Mouse (Mus musculus) spleen, adult 2 months (tissue): ENCODE data around the gene Aqp2. TPM values are rescaled to one million over a fixed set of nuclear protein-coding genes. Genes with fewer than 3 reads are reported as not detected.

Experiments used
- DNase-seq, 2 experiments: peaks; one replicate each; pipeline versions ENCODE4 v3.0.0 to v3.0.0-alpha.2; 2012 to 2021; ENCODE audit warnings: low spot score in 2 of 2, low read depth in 1 of 2
- H3K27ac ChIP-seq: fragments of 200-500 bp; 2 replicates; pipeline ENCODE4 v1.5.1; 2012; ENCODE audit warnings: low read length, inconsistent platforms; ENCODE audit not compliant: insufficient read depth
- H3K27me3 ChIP-seq: fragments of 200-500 bp; 2 replicates; pipeline ENCODE4 v1.6.1; 2012; ENCODE audit warnings: mild to moderate bottlenecking, moderate library complexity, low read length, inconsistent platforms; ENCODE audit not compliant: control insufficient read depth, insufficient read depth
- H3K36me3 ChIP-seq: fragments of 200-500 bp; 2 replicates; pipeline ENCODE4 v1.6.1; 2012; ENCODE audit warnings: mild to moderate bottlenecking, low read length, inconsistent platforms; ENCODE audit not compliant: control insufficient read depth, insufficient read depth
- H3K4me1 ChIP-seq: fragments of 200-500 bp; 2 replicates; pipeline ENCODE4 v1.6.1; 2011; ENCODE audit warnings: inconsistent platforms; ENCODE audit not compliant: control insufficient read depth, insufficient read depth, insufficient read length
- H3K4me3 ChIP-seq: fragments of 200-500 bp; 2 replicates; pipeline ENCODE4 v1.5.1; 2011; ENCODE audit warnings: mild to moderate bottlenecking, inconsistent platforms; ENCODE audit not compliant: insufficient read depth, insufficient read length; ENCODE audit errors: extremely low read depth
- CTCF ChIP-seq: fragments of 200-500 bp; IDR thresholded peaks from 2 replicates; pipeline ENCODE4 v1.5.1; 2011; ENCODE audit warnings: mild to moderate bottlenecking, inconsistent platforms; ENCODE audit not compliant: insufficient read depth, insufficient read length, insufficient replicate concordance; ENCODE audit errors: extremely low read depth
- POLR2A ChIP-seq: fragments of 200-500 bp; IDR thresholded peaks from 2 replicates; pipeline ENCODE4 v1.6.1; 2011; ENCODE audit warnings: low read depth, low read length, inconsistent platforms
- WGBS: fragments of 180-500 bp; shearing (Covaris S2); methylation state at CpG from one replicate; pipeline ENCODE4 v1.1.7; 2018; 5-methylcytosine and 5-hydroxymethylcytosine counted together
- polyA plus RNA-seq: library from polyadenylated mRNA; depleted of rRNA; stranded (reverse); fragments of >200 nt; gene quantifications from 2 replicates; pipeline ENCODE4 v1.2.3, GENCODE M21; 2012

The Aqp2 gene
- polyA plus RNA-seq, 1 experiment, result 0.05 TPM

GRCm38 (mm10) chr15:99605595-99605994, 26.7 kb downstream of the Aqp2 start:
- Histone ChIP-seq H3K4me3 (no peak overlapping the region), H3K4me1 (no peaks in the 10 kb centered on the region), H3K27ac (no peak overlapping the region), H3K27me3 (no peaks in the 10 kb centered on the region), H3K36me3 (no peaks in the 10 kb centered on the region)
- no peak for TF ChIP-seq POLR2A
- TF ChIP-seq CTCF, result no peak
- WGBS, result 81% methylated on average over 3 of the region's 3 CpGs
- DNase-seq, result no peak

GRCm38 (mm10) chr15:99606515-99606914, 27.7 kb downstream of the Aqp2 start:
- no peak for DNase-seq
- no peaks in the 10 kb centered on the region for H3K36me3 ChIP-seq
- no peak overlapping the region for H3K27ac ChIP-seq
- no peaks in the 10 kb centered on the region for H3K4me1 ChIP-seq
- WGBS, result 49% methylated on average over 5 of the region's 5 CpGs
- no peak overlapping the region for H3K4me3 ChIP-seq
- no peak for TF ChIP-seq POLR2A
- TF ChIP-seq CTCF, result no peak
- peaks cover 1% of the 10 kb centered on the region; the same call in 1 of the 2 replicates for H3K27me3 ChIP-seq

- Histone ChIP-seq H3K27ac (no peak overlapping the region), H3K4me3 (no peak overlapping the region), H3K27me3 (peaks cover 1% of the 10 kb centered on the region; the same call in 1 of the 2 replicates), H3K36me3 (no peaks in the 10 kb centered on the region), H3K4me1 (no peaks in the 10 kb centered on the region)
- no peak for DNase-seq
- 48% methylated on average over 10 of the region's 10 CpGs for WGBS
- TF ChIP-seq POLR2A (no peak), CTCF (no peak)
Measured at GRCm38 (mm10) chr15:99607388-99608113, 28.7 kb downstream of the Aqp2 start.

GRCm38 (mm10) chr15:99608382-99609125, 29.7 kb downstream of the Aqp2 start:
- 82% methylated on average over 13 of the region's 13 CpGs for WGBS
- no peak overlapping the region for H3K4me3 ChIP-seq
- H3K4me1 ChIP-seq, result no peaks in the 10 kb centered on the region
- H3K27ac ChIP-seq, result no peak overlapping the region
- TF ChIP-seq POLR2A (no peak), CTCF (no peak)
- peaks cover 1% of the 10 kb centered on the region; the same call in 1 of the 2 replicates for H3K27me3 ChIP-seq
- no peak for DNase-seq
- H3K36me3 ChIP-seq, result no peaks in the 10 kb centered on the region

GRCm38 (mm10) chr15:99611563-99611962, 32.7 kb downstream of the Aqp2 start:
- WGBS, result 87% methylated on average over 7 of the region's 7 CpGs
- Histone ChIP-seq H3K4me1 (no peaks in the 10 kb centered on the region), H3K27ac (no peak overlapping the region), H3K36me3 (no peaks in the 10 kb centered on the region), H3K4me3 (no peak overlapping the region), H3K27me3 (peaks cover 1% of the 10 kb centered on the region; the same call in 1 of the 2 replicates)
- TF ChIP-seq CTCF, result no peak
- TF ChIP-seq POLR2A, result no peak
- DNase-seq, result no peak

GRCm38 (mm10) chr15:99614273-99614672, 35.4 kb downstream of the Aqp2 start:
- Histone ChIP-seq H3K27me3 (peaks cover 1% of the 10 kb centered on the region; the same call in 1 of the 2 replicates), H3K4me3 (no peak overlapping the region), H3K4me1 (no peaks in the 10 kb centered on the region), H3K36me3 (no peaks in the 10 kb centered on the region), H3K27ac (no peak overlapping the region)
- 79% methylated on average over 13 of the region's 13 CpGs for WGBS
- DNase-seq, result no peak
- TF ChIP-seq CTCF (no peak), POLR2A (no peak)
